Mouse (Mus musculus): ENCODE measurements around the gene Zfc3h1.
A peak's percentile ranks its signal among the peaks of the same experiment; 100 is the strongest.

Zfc3h1 gene

GRCm38 (mm10) chr10:115384221-115385017 lies at the start of gene Zfc3h1, which contains the start of gene Thap2:
Gene Zfc3h1, plus strand, starts transcription at chr10:115384959.
Gene Thap2, minus strand, starts transcription at chr10:115384443.
- DNase-seq (ENCODE audit: low read depth, low spot score) = peak; percentile 99

GRCm38 (mm10) chr10:115336901-115337300 lies 47.9 kb upstream of the Zfc3h1 start:
- DNase-seq (ENCODE audit: low read depth, low spot score) = no peak

GRCm38 (mm10) chr10:115339820-115340328 lies 44.9 kb upstream of the Zfc3h1 start:
- DNase-seq (ENCODE audit: low read depth, low spot score) = no peak

- DNase-seq (ENCODE audit: low read depth, low spot score) = no peak
Measured at GRCm38 (mm10) chr10:115342771-115343425, 41.9 kb upstream of the Zfc3h1 start.

- no peak for DNase-seq (ENCODE audit: low read depth, low spot score)
Measured at GRCm38 (mm10) chr10:115346444-115346843, 38.3 kb upstream of the Zfc3h1 start.

GRCm38 (mm10) chr10:115348131-115348530 lies 36.6 kb upstream of the Zfc3h1 start:
- no peak for DNase-seq (ENCODE audit: low read depth, low spot score)

GRCm38 (mm10) chr10:115349029-115349428 lies 35.7 kb upstream of the Zfc3h1 start:
- no peak for DNase-seq (ENCODE audit: low read depth, low spot score)

- DNase-seq (ENCODE audit: low read depth, low spot score) = no peak
Measured at GRCm38 (mm10) chr10:115349509-115349908, 35.2 kb upstream of the Zfc3h1 start.

- no peak for DNase-seq (ENCODE audit: low read depth, low spot score)
Measured at GRCm38 (mm10) chr10:115350810-115351397, 33.9 kb upstream of the Zfc3h1 start.

- peak; percentile 10 for DNase-seq (ENCODE audit: low read depth, low spot score)
Measured at GRCm38 (mm10) chr10:115354553-115354952, 30.2 kb upstream of the Zfc3h1 start.

- no peak for DNase-seq (ENCODE audit: low read depth, low spot score)
Measured at GRCm38 (mm10) chr10:115355016-115355415, 29.7 kb upstream of the Zfc3h1 start.

GRCm38 (mm10) chr10:115356106-115356505 lies 28.7 kb upstream of the Zfc3h1 start:
- no peak for DNase-seq (ENCODE audit: low read depth, low spot score)

GRCm38 (mm10) chr10:115358216-115358919 lies 26.4 kb upstream of the Zfc3h1 start:
- no peak for DNase-seq (ENCODE audit: low read depth, low spot score)

GRCm38 (mm10) chr10:115359066-115359465 lies 25.7 kb upstream of the Zfc3h1 start:
- DNase-seq (ENCODE audit: low read depth, low spot score) = no peak

GRCm38 (mm10) chr10:115361840-115362622 lies 22.7 kb upstream of the Zfc3h1 start, which contains the start of gene Tmem19:
Gene Tmem19, minus strand, starts transcription at chr10:115362501.
- peak; percentile 91 for DNase-seq (ENCODE audit: low read depth, low spot score)

GRCm38 (mm10) chr10:115362623-115362964 lies 22.2 kb upstream of the Zfc3h1 start:
- DNase-seq (ENCODE audit: low read depth, low spot score) = no peak

- DNase-seq (ENCODE audit: low read depth, low spot score) = no peak
Measured at GRCm38 (mm10) chr10:115363151-115363550, 21.6 kb upstream of the Zfc3h1 start.

- DNase-seq (ENCODE audit: low read depth, low spot score) = no peak
Measured at GRCm38 (mm10) chr10:115381506-115382084, 3.2 kb upstream of the Zfc3h1 start.

GRCm38 (mm10) chr10:115382846-115383643 lies 1.7 kb upstream of the Zfc3h1 start:
- no peak for DNase-seq (ENCODE audit: low read depth, low spot score)

Data from telencephalon, adult 2 months (tissue).